Mouse (Mus musculus) kidney, embryonic 14.5 days (tissue): ENCODE data around the gene Iqcn. TPM values are rescaled to one million over a fixed set of nuclear protein-coding genes. Genes with fewer than 3 reads are reported as not detected.

Source experiments
- ATAC-seq: fragments of 200-750 bp; cut with Nextera tagmentation; 2 replicates; pipeline ENCODE4 v1.8.0; 2017; ENCODE audit warnings: moderate number of reproducible peaks, mild to moderate bottlenecking, moderate TSS enrichment, moderate library complexity; ENCODE audit not compliant: low FRiP score, low TSS enrichment
- H3K27ac ChIP-seq: fragments of 300-500 bp; sonication (generic); 2 replicates; pipeline ENCODE4 v1.5.1; 2014; ENCODE audit warnings: low read depth, mild to moderate bottlenecking, low read length, moderate library complexity, mixed read lengths
- H3K27me3 ChIP-seq: fragments of 300-500 bp; sonication (generic); 2 replicates; pipeline ENCODE4 v1.6.1; 2014; ENCODE audit warnings: mild to moderate bottlenecking, low read length; ENCODE audit not compliant: control insufficient read depth, insufficient read depth
- H3K36me3 ChIP-seq: fragments of 300-500 bp; sonication (generic); 2 replicates; pipeline ENCODE4 v1.6.1; 2014; ENCODE audit warnings: low read length, mixed read lengths; ENCODE audit not compliant: control insufficient read depth, insufficient read depth
- H3K4me1 ChIP-seq: fragments of 300-500 bp; sonication (generic); 2 replicates; pipeline ENCODE4 v1.6.1; 2014; ENCODE audit warnings: low read length, mixed read lengths; ENCODE audit not compliant: control insufficient read depth, insufficient read depth
- H3K4me2 ChIP-seq: fragments of 300-500 bp; sonication (generic); replicated peaks from 2 replicates; pipeline ENCODE4 v1.6.1; 2014; ENCODE audit warnings: low read depth, mild to moderate bottlenecking, low read length
- H3K4me3 ChIP-seq: fragments of 300-500 bp; sonication (generic); 2 replicates; pipeline ENCODE4 v1.5.1; 2014; ENCODE audit warnings: mild to moderate bottlenecking, low read length
- H3K9ac ChIP-seq: fragments of 300-500 bp; sonication (generic); 2 replicates; pipeline ENCODE4 v1.6.1; 2014; ENCODE audit warnings: low read depth, mild to moderate bottlenecking, low read length, moderate library complexity
- H3K9me3 ChIP-seq: fragments of 300-500 bp; sonication (generic); 2 replicates; pipeline ENCODE4 v1.6.1; 2016; ENCODE audit warnings: low read length; ENCODE audit not compliant: control insufficient read depth
- WGBS: fragments of 180-500 bp; shearing (Covaris S2); extraction: QIAGEN DNeasy Blood & Tissue Kit; methylation state at CpG from one replicate; pipeline ENCODE4 v1.1.7; 2014; 5-methylcytosine and 5-hydroxymethylcytosine counted together
- polyA plus RNA-seq: library from polyadenylated mRNA; unstranded; fragments of >200 nt; fragmentation: Nextera tagmentation; extraction: Ambion mirVana; gene quantifications from 2 replicates; pipeline ENCODE4 v1.2.1, GENCODE M21; 2014

Iqcn gene
- polyA plus RNA-seq, 1 experiment from 2014 or later, result 0.12 TPM

GRCm38 (mm10) chr8:70752000-70752764, 48.9 kb downstream of the Iqcn start:
- WGBS, result 24% methylated on average over 11 of the region's 11 CpGs
- ATAC-seq, result no peak
- H3K9ac ChIP-seq, result no peak overlapping the region

GRCm38 (mm10) chr8:70753151-70753550, 49.9 kb downstream of the Iqcn start:
- H3K27ac ChIP-seq, result peak overlapping the region; percentile 83
- H3K36me3 ChIP-seq, result peaks cover 13% of the 10 kb centered on the region; the same call in 1 of the 2 replicates
- H3K4me2 ChIP-seq, result peak overlapping the region; percentile 36
- peaks cover 23% of the 10 kb centered on the region for H3K4me1 ChIP-seq
- H3K9me3 ChIP-seq, result no peaks in the 10 kb centered on the region
- H3K9ac ChIP-seq, result peak overlapping the region; percentile 42; the same call in 1 of the 2 replicates
- H3K27me3 ChIP-seq, result no peaks in the 10 kb centered on the region
- WGBS, result 5% methylated on average over 21 of the region's 21 CpGs
- peak overlapping the region; percentile 17; the same call in 1 of the 2 replicates for H3K4me3 ChIP-seq
- no peak for ATAC-seq

More at GRCm38 (mm10) chr8:70752000-70752764, 48.9 kb downstream of the Iqcn start:
- Histone ChIP-seq H3K27me3 (peaks cover 5% of the 10 kb centered on the region), H3K36me3 (peaks cover 4% of the 10 kb centered on the region; the same call in 1 of the 2 replicates), H3K4me3 (no peak overlapping the region), H3K4me1 (peaks cover 23% of the 10 kb centered on the region), H3K27ac (peak overlapping the region; percentile 83), H3K9me3 (no peaks in the 10 kb centered on the region), H3K4me2 (no peak overlapping the region)

GRCm38 (mm10) chr8:70754043-70754870, 51.0 kb downstream of the Iqcn start, which contains the start of gene Rab3a:
Gene Rab3a, plus strand, starts transcription at chr8:70754679.
- peak within 1 kb of the TSS; percentile 90 for H3K4me2 ChIP-seq
- H3K9ac ChIP-seq, result peak within 1 kb of the TSS; percentile 77
- peaks cover 30% of the 10 kb centered on the region for H3K4me1 ChIP-seq
- ATAC-seq, result peak; percentile 97
- no peaks in the 10 kb centered on the region for H3K9me3 ChIP-seq
- peak within 1 kb of the TSS; percentile 58 for H3K4me3 ChIP-seq
- peak within 1 kb of the TSS; percentile 83 for H3K27ac ChIP-seq
- no peaks in the 10 kb centered on the region for H3K27me3 ChIP-seq
- 8% methylated on average over 37 of the region's 37 CpGs for WGBS
- H3K36me3 ChIP-seq, result peaks cover 14% of the 10 kb centered on the region; the same call in 1 of the 2 replicates

- peaks cover 38% of the 10 kb centered on the region for H3K4me1 ChIP-seq
- H3K4me2 ChIP-seq, result peak overlapping the region; percentile 90
- no peaks in the 10 kb centered on the region for H3K9me3 ChIP-seq
- no peaks in the 10 kb centered on the region for H3K27me3 ChIP-seq
- WGBS, result 14% methylated on average over 50 of the region's 50 CpGs
- ATAC-seq, result peak; percentile 36; the same call in 1 of the 2 replicates
- no peak overlapping the region for H3K27ac ChIP-seq
- H3K4me3 ChIP-seq, result peak overlapping the region; percentile 58
- peak overlapping the region; percentile 77 for H3K9ac ChIP-seq
- H3K36me3 ChIP-seq, result peaks cover 14% of the 10 kb centered on the region; the same call in 1 of the 2 replicates
Observed at GRCm38 (mm10) chr8:70754871-70755660, 51.8 kb downstream of the Iqcn start.

GRCm38 (mm10) chr8:70755661-70756475, 52.6 kb downstream of the Iqcn start:
- Histone ChIP-seq H3K9me3 (no peaks in the 10 kb centered on the region), H3K27me3 (no peaks in the 10 kb centered on the region), H3K9ac (no peak overlapping the region), H3K27ac (no peak overlapping the region), H3K4me3 (peak overlapping the region; percentile 58; the same call in 1 of the 2 replicates), H3K4me2 (no peak overlapping the region), H3K4me1 (peaks cover 42% of the 10 kb centered on the region), H3K36me3 (peaks cover 14% of the 10 kb centered on the region; the same call in 1 of the 2 replicates)
- 87% methylated on average over 24 of the region's 24 CpGs for WGBS
- no peak for ATAC-seq

GRCm38 (mm10) chr8:70756476-70757040, 53.3 kb downstream of the Iqcn start:
- Histone ChIP-seq H3K4me3 (no peak overlapping the region), H3K4me1 (peaks cover 42% of the 10 kb centered on the region), H3K9me3 (no peaks in the 10 kb centered on the region), H3K36me3 (peaks cover 14% of the 10 kb centered on the region; the same call in 1 of the 2 replicates), H3K4me2 (no peak overlapping the region), H3K27me3 (no peaks in the 10 kb centered on the region), H3K27ac (no peak overlapping the region), H3K9ac (no peak overlapping the region)
- ATAC-seq, result no peak
- WGBS, result 89% methylated on average over 6 of the region's 6 CpGs

- Histone ChIP-seq H3K36me3 (peaks cover 14% of the 10 kb centered on the region; the same call in 1 of the 2 replicates), H3K9ac (no peak overlapping the region), H3K4me2 (no peak overlapping the region), H3K27me3 (no peaks in the 10 kb centered on the region), H3K4me1 (peaks cover 37% of the 10 kb centered on the region), H3K9me3 (no peaks in the 10 kb centered on the region), H3K4me3 (no peak overlapping the region), H3K27ac (no peak overlapping the region)
- no peak for ATAC-seq
- WGBS, result 76% methylated on average over 22 of the region's 22 CpGs
Observed at GRCm38 (mm10) chr8:70757523-70758307, 54.5 kb downstream of the Iqcn start.
